Mouse (Mus musculus) small intestine, adult 2 months (tissue): ENCODE measurements around the gene Cyp2s1. TPM values are rescaled to one million over a fixed set of nuclear protein-coding genes. Genes with fewer than 3 reads are reported as not detected.
A peak's percentile ranks its signal among the peaks of the same experiment; 100 is the strongest.

Experiments
- H3K27ac ChIP-seq: fragments of 200-500 bp; 2 replicates; pipeline ENCODE4 v1.5.1; 2012; ENCODE audit warnings: low read depth, low read length, control low read depth, inconsistent platforms; ENCODE audit not compliant: insufficient read depth
- H3K27me3 ChIP-seq: fragments of 200-500 bp; 2 replicates; pipeline ENCODE4 v1.6.1; 2012; ENCODE audit warnings: mild to moderate bottlenecking, moderate library complexity, low read length, inconsistent platforms; ENCODE audit not compliant: control insufficient read depth, insufficient read depth
- H3K36me3 ChIP-seq: fragments of 200-500 bp; 2 replicates; pipeline ENCODE4 v1.6.1; 2012; ENCODE audit warnings: mild to moderate bottlenecking, low read length, control low read depth, inconsistent platforms; ENCODE audit not compliant: control insufficient read depth, insufficient read depth
- H3K4me1 ChIP-seq: fragments of 200-500 bp; 2 replicates; pipeline ENCODE4 v1.6.1; 2012; ENCODE audit warnings: low read length, inconsistent platforms, mixed read lengths; ENCODE audit not compliant: control insufficient read depth, insufficient read depth, insufficient read length
- H3K4me3 ChIP-seq: fragments of 200-500 bp; 2 replicates; pipeline ENCODE4 v1.5.1; 2012; ENCODE audit warnings: low read depth, mild to moderate bottlenecking, control low read depth, inconsistent platforms, low read length, moderate library complexity
- CTCF ChIP-seq: fragments of 200-500 bp; IDR thresholded peaks from 2 replicates; pipeline ENCODE4 v1.5.1; 2012; ENCODE audit warnings: low read depth, mild to moderate bottlenecking, control low read depth, inconsistent platforms, low read length, moderate library complexity, mixed read lengths; ENCODE audit not compliant: insufficient replicate concordance, insufficient read length; ENCODE audit errors: extremely low read depth
- POLR2A ChIP-seq: fragments of 200-500 bp; IDR thresholded peaks from 2 replicates; pipeline ENCODE4 v1.6.1; 2012; ENCODE audit warnings: low read depth, mild to moderate bottlenecking, control low read depth, inconsistent platforms, low read length, moderate library complexity
- WGBS: fragments of 180-500 bp; shearing (Covaris S2); methylation state at CpG from one replicate; pipeline ENCODE4 v1.1.7; 2018; 5-methylcytosine and 5-hydroxymethylcytosine counted together
- polyA plus RNA-seq: library from polyadenylated mRNA; depleted of rRNA; stranded (reverse); fragments of >200 nt; gene quantifications from 2 replicates; pipeline ENCODE4 v1.2.3, GENCODE M21; 2012; rRNA removed

The Cyp2s1 gene
- 65.6 and 74.2 TPM in 2 replicates for polyA plus RNA-seq

DNA sequence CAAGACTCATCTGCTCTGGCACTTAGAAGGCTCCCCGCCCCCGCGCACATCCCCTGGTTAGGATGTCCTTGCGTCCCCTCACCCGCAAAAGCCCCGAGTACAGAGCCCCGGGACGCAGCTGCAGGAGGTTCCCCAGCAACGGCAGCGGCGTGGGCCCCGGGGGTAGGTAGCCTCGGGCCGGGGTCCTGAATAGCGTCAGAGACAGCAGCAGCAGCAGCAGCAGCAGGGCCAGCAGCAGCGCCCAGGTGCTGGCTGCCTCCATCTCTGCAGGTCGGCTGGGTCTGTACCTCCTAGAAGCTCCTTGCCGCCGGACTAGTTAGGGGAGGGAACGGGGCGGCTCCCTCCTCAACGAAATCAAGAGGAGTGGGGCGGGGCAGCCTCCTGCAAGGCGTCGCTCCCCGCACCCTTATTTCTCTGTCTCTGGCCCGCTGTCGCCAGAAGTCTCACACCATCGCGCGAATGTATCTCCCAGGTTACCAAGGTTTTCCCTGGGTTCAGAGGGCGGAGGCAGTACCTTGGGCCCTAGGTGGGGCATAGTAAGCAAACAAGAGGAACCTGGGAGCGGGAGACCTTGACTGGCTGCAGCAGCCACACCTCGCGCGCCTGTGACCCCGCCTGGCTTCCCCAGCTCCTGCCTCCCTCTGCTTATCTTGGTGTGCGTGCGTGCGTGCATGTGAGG is at the start of gene Cyp2s1:
TSS of gene Cyp2s1 (minus strand) at position 673 of the 679 bp plus-strand sequence.
- Histone ChIP-seq H3K4me1 (peaks cover 17% of the 10 kb centered on the region), H3K27ac (peak within 1 kb of the TSS; percentile 59), H3K27me3 (0 out of 2 replicates have a peak, but pooled peaks cover 3% of the 10 kb centered on the region), H3K4me3 (peak within 1 kb of the TSS; percentile 69), H3K36me3 (no peaks in the 10 kb centered on the region)
- no peak for TF ChIP-seq CTCF
- peak; percentile 18; the same call in 1 of the 2 replicates for TF ChIP-seq POLR2A
- 2% methylated on average over 40 of the region's 40 CpGs for WGBS

DNA sequence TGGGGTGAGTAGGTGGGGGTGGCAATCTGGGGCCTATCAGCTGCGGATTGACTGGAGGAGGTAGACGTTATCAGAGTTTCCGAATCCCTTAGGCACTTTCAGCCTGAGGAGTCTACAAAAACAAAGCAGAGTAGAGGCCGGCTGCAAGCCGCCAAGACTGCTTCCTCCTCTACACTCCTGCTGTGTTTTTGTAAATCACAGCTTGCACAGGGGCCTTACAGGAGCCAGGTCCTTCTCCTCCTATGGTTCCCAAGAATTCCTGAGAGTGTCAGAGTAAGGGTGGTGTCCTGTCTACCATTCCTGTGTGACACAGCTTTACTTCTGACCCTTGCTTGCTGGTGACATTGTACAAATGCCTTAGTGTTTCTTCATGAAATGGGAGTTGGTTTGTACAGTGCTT is 48.1 kb upstream of the Cyp2s1 start:
- H3K27me3 ChIP-seq, result no peaks in the 10 kb centered on the region

DNA sequence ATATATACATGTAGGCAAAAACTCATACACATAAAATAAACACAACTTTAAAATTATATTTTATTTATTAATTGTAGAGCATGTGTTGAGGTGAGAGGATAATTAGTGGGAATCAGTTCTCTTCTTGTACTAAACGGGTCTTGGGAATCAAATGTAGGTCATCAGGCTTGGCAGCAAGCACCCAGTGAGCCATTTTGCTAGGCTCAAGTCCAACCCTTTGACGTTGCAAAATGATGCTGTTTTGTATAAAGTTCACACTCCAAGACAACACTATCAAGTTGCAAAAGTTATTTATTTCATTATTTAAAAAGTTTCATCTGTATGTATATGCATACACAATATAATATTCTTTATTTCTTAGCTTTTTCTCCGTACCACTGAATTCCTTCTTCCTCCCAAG is 47.0 kb upstream of the Cyp2s1 start:
- 70% methylated on average over 3 of the region's 3 CpGs for WGBS
- Histone ChIP-seq H3K4me3 (no peak overlapping the region), H3K4me1 (no peaks in the 10 kb centered on the region), H3K27me3 (no peaks in the 10 kb centered on the region), H3K36me3 (no peaks in the 10 kb centered on the region), H3K27ac (no peak overlapping the region)
- no peak for TF ChIP-seq CTCF
- TF ChIP-seq POLR2A, result no peak

More for the DNA sequence above, 48.1 kb upstream of the Cyp2s1 start:
- H3K4me3 ChIP-seq, result no peak overlapping the region
- H3K36me3 ChIP-seq, result no peaks in the 10 kb centered on the region
- TF ChIP-seq POLR2A (no peak), CTCF (no peak)
- H3K27ac ChIP-seq, result no peak overlapping the region
- peaks cover 2% of the 10 kb centered on the region; the same call in 1 of the 2 replicates for H3K4me1 ChIP-seq
- 83% methylated on average over 5 of the region's 5 CpGs for WGBS

DNA sequence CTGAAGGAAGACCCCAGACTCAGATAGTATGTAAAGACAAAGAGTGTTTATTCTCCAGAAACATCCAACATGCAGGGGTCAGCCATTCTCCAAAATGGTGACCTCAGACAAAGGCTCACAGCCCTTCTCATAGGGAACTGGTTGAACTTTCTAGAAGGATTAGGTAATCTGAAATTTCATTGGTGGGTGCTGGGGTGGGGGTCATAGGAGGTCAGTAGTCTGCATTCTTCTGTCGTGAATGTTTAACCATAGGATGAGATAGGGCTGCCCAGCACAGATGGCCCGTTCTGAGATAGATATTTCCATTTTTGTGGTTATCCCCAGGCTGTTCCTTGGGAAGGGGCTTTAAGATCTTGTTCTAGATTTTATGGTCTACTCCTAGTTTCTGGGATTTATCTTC is 45.7 kb upstream of the Cyp2s1 start:
- Histone ChIP-seq H3K36me3 (no peaks in the 10 kb centered on the region), H3K4me3 (no peak overlapping the region), H3K27ac (no peak overlapping the region), H3K4me1 (no peaks in the 10 kb centered on the region), H3K27me3 (no peaks in the 10 kb centered on the region)
- 22% methylated on average over 2 of the region's 2 CpGs for WGBS
- TF ChIP-seq CTCF, result no peak
- TF ChIP-seq POLR2A, result no peak

DNA sequence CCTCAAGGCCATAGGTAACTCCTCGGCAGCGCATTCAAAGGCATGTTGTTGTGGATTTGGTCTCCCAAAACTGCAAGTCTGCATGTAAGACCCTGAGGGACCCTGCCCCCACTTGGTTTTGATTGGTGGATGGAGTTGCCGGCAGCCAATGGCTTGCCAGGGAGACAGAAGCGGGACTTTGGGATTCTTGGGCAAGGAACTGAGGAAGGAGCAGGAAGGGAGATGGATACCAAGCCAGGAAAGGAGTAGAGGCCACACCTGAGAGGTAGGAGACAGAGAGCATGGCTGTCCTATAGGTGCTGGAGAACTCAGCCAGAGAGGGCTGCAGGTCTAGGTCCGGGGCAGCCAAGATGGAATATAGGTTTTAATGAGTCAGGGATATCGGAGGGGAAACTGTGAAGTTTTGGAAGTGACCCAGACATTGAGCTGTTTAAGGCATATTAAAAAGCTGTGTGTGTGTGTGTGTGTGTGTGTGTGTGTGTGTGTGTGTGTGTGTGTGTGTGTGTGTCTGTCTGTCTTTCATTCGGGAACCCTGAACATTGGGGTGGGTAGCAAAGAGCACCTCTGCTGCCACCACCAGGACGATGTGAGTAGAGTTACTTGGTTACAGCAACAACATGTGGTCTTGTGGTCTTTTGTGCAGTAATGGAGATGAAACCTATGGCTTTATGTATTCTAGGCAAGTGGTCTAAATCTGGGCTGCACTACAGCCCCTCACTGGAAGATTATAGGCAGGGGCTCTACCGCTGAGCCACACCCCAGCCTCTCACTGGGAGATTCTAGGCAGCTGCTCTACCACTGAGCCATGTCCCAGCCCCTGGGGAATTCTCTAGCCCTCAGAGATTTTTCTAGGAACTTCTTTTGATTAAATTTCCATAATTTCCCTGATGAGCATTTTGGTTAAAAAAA is 43.5 kb upstream of the Cyp2s1 start:
- WGBS, result 38% methylated on average over 9 of the region's 9 CpGs
- TF ChIP-seq CTCF (no peak), POLR2A (no peak)
- H3K27ac ChIP-seq, result no peak overlapping the region
- no peak overlapping the region for H3K4me3 ChIP-seq
- H3K4me1 ChIP-seq, result no peaks in the 10 kb centered on the region
- H3K36me3 ChIP-seq, result no peaks in the 10 kb centered on the region
- H3K27me3 ChIP-seq, result no peaks in the 10 kb centered on the region

DNA sequence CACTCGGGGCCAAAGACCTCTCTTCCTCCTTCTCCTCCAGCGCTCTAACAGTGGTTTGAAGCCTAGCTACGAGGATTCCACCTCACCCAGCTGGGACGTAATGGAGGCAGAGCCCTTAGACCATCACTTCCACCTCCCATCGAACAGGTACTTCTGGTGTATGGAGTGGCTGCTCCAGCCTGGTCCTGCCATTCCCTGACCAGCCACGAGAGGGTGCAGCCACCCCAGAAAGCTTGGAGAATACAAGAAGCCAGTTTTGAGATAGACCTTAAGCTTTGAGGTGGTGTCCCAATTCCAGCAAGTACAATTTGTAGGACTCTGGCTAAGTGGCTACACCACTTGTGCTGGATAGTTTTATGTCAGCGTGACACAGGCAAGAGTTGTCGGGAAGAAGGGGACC is 38.4 kb upstream of the Cyp2s1 start:
- Histone ChIP-seq H3K36me3 (no peaks in the 10 kb centered on the region), H3K4me3 (no peak overlapping the region), H3K4me1 (no peaks in the 10 kb centered on the region), H3K27me3 (no peaks in the 10 kb centered on the region), H3K27ac (no peak overlapping the region)
- WGBS, result 26% methylated on average over 8 of the region's 8 CpGs
- TF ChIP-seq POLR2A, result no peak
- peak; percentile 74; the same call in 1 of the 2 replicates for TF ChIP-seq CTCF

DNA sequence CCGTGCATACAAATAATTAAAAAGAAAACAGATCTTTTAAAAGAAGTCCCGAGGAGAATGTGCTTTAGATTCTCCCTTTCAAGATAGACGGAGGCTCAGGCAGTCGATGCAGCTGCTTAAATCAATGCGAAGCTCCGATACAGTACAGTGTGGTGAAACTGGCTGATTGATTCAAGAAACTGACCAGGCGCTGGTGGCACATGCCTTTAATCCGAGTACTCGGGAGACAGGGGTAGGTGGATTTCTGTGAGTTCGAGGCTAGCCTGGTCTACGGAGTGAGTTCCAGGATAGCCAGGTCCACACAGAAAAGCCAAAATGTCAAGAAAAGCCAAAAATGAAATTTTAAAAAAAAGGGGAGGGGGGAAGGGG is 31.7 kb upstream of the Cyp2s1 start:
- WGBS, result 17% methylated on average over 11 of the region's 11 CpGs
- Histone ChIP-seq H3K27me3 (no peaks in the 10 kb centered on the region), H3K27ac (no peak overlapping the region), H3K4me3 (peak overlapping the region; percentile 65), H3K36me3 (no peaks in the 10 kb centered on the region), H3K4me1 (peaks cover 8% of the 10 kb centered on the region; the same call in 1 of the 2 replicates)
- TF ChIP-seq CTCF, result no peak
- no peak for TF ChIP-seq POLR2A
